Mouse (Mus musculus): ENCODE data around the gene Bcar1. TPM values are rescaled to one million over a fixed set of nuclear protein-coding genes. Genes with fewer than 3 reads are reported as not detected.

Gene Bcar1
- polyA plus RNA-seq, 1 experiment: not detected

- Histone ChIP-seq H3K4me1 (ENCODE audit: control insufficient read depth, insufficient read depth, low read length) (peaks cover 5% of the 10 kb centered on the region), H3K4me3 (ENCODE audit: insufficient read depth, low read depth, low read length) (no peak overlapping the region), H3K27ac (ENCODE audit: insufficient read depth, low read depth, low read length) (no peak overlapping the region)
- WGBS: 94% methylated on average over 9 of the region's 9 CpGs
- TF ChIP-seq POLR2A (IDR thresholded peaks at IDR 0.05; ENCODE audit: insufficient read depth, low read depth, low read length) (no peak), CTCF (IDR thresholded peaks at IDR 0.05; ENCODE audit: insufficient read depth, low read depth, low read length) (no peak)
Measured at GRCm38 (mm10) chr8:111772083-111772482, 28.5 kb upstream of the Bcar1 start.

- Histone ChIP-seq H3K4me1 (ENCODE audit: control insufficient read depth, insufficient read depth, low read length) (peaks cover 5% of the 10 kb centered on the region), H3K4me3 (ENCODE audit: insufficient read depth, low read depth, low read length) (no peak overlapping the region), H3K27ac (ENCODE audit: insufficient read depth, low read depth, low read length) (no peak overlapping the region)
- 95% methylated on average over 6 of the region's 6 CpGs for WGBS
- no peak for TF ChIP-seq CTCF (IDR thresholded peaks at IDR 0.05; ENCODE audit: insufficient read depth, low read depth, low read length)
- TF ChIP-seq POLR2A (IDR thresholded peaks at IDR 0.05; ENCODE audit: insufficient read depth, low read depth, low read length): no peak
Measured at GRCm38 (mm10) chr8:111771625-111772020, 28.0 kb upstream of the Bcar1 start.

GRCm38 (mm10) chr8:111770958-111771624 lies 27.5 kb upstream of the Bcar1 start:
- Histone ChIP-seq H3K27ac (ENCODE audit: insufficient read depth, low read depth, low read length) (no peak overlapping the region), H3K4me1 (ENCODE audit: control insufficient read depth, insufficient read depth, low read length) (peaks cover 5% of the 10 kb centered on the region), H3K4me3 (ENCODE audit: insufficient read depth, low read depth, low read length) (no peak overlapping the region)
- 97% methylated on average over 5 of the region's 5 CpGs for WGBS
- no peak for TF ChIP-seq POLR2A (IDR thresholded peaks at IDR 0.05; ENCODE audit: insufficient read depth, low read depth, low read length)
- no peak for TF ChIP-seq CTCF (IDR thresholded peaks at IDR 0.05; ENCODE audit: insufficient read depth, low read depth, low read length)

DNA sequence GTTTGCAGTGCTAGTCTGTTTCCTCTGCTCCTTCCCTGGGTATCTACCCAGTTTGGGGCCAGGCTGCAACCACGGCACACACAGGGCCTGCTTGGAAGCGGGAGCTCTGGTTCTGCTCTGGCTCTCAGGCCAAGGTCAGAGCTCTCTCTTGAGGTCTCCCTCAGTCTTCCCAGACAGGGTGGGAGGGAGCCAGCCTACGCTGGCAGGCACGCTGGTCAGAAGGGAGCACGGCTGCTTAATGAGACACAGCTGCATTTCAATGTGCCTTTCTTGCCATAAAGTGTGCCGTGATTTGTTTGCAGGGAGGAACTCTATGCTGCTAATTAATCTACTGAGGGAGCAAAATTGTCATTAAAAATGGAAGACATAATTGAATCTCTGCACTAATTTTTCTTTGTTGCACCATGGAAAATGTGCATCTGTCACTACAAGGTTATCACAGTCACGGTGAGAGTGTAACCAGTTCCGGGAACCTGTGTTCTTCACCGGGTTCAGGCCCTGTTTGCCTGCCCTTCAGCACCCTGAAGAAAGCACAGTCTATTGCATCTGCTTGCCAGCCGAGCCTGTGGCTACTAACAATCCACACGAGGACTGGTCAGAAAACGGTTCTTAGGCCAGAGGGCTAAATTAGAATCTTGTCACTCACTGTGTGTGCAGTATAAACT lies 26.3 kb upstream of the Bcar1 start:
- Histone ChIP-seq H3K4me1 (ENCODE audit: control insufficient read depth, insufficient read depth, low read length) (peaks cover 5% of the 10 kb centered on the region), H3K27ac (ENCODE audit: insufficient read depth, low read depth, low read length) (no peak overlapping the region; the same call in 1 of the 2 replicates), H3K4me3 (ENCODE audit: insufficient read depth, low read depth, low read length) (no peak overlapping the region)
- 70% methylated on average over 12 of the region's 12 CpGs for WGBS
- TF ChIP-seq POLR2A (IDR thresholded peaks at IDR 0.05; ENCODE audit: insufficient read depth, low read depth, low read length): no peak
- no peak for TF ChIP-seq CTCF (IDR thresholded peaks at IDR 0.05; ENCODE audit: insufficient read depth, low read depth, low read length)

- no peak for TF ChIP-seq POLR2A (IDR thresholded peaks at IDR 0.05; ENCODE audit: insufficient read depth, low read depth, low read length)
- no peak for TF ChIP-seq CTCF (IDR thresholded peaks at IDR 0.05; ENCODE audit: insufficient read depth, low read depth, low read length)
- Histone ChIP-seq H3K4me3 (ENCODE audit: insufficient read depth, low read depth, low read length) (no peak overlapping the region), H3K4me1 (ENCODE audit: control insufficient read depth, insufficient read depth, low read length) (peaks cover 5% of the 10 kb centered on the region), H3K27ac (ENCODE audit: insufficient read depth, low read depth, low read length) (no peak overlapping the region; the same call in 1 of the 2 replicates)
- 90% methylated on average over 15 of the region's 15 CpGs for WGBS
Measured at GRCm38 (mm10) chr8:111769296-111769695, 25.7 kb upstream of the Bcar1 start.

- Histone ChIP-seq H3K27ac (ENCODE audit: insufficient read depth, low read depth, low read length) (no peak overlapping the region), H3K4me3 (ENCODE audit: insufficient read depth, low read depth, low read length) (no peak overlapping the region), H3K4me1 (ENCODE audit: control insufficient read depth, insufficient read depth, low read length) (peaks cover 5% of the 10 kb centered on the region)
- no peak for TF ChIP-seq POLR2A (IDR thresholded peaks at IDR 0.05; ENCODE audit: insufficient read depth, low read depth, low read length)
- 94% methylated on average over 6 of the region's 6 CpGs for WGBS
Measured at GRCm38 (mm10) chr8:111768651-111769050, 25.0 kb upstream of the Bcar1 start.

DNA sequence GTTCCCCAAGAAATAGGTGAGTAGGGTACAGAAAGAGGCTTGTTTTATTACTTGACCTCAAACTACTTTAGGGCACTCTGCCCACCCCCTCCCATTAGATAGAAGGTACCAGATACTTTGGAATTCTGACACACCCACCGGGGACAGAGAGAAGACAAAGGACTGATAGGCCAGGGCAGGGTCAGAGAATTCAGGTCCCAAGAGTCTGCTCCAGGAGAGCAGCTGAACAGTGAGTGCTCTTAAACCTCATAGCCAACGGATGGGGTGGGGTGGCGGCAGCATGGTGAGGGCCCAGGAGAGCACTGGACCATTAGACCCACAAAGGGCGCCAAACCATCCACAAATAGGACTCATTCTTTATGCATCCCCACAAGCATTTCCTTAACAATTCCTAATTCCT lies 22.0 kb upstream of the Bcar1 start:
- Histone ChIP-seq H3K4me3 (ENCODE audit: insufficient read depth, low read depth, low read length) (no peak overlapping the region), H3K27ac (ENCODE audit: insufficient read depth, low read depth, low read length) (no peak overlapping the region), H3K4me1 (ENCODE audit: control insufficient read depth, insufficient read depth, low read length) (peaks cover 5% of the 10 kb centered on the region)
- no peak for TF ChIP-seq POLR2A (IDR thresholded peaks at IDR 0.05; ENCODE audit: insufficient read depth, low read depth, low read length)
- TF ChIP-seq CTCF (IDR thresholded peaks at IDR 0.05; ENCODE audit: insufficient read depth, low read depth, low read length): no peak
- WGBS: 90% methylated on average over 4 of the region's 4 CpGs

GRCm38 (mm10) chr8:111765096-111765495 lies 21.5 kb upstream of the Bcar1 start:
- Histone ChIP-seq H3K4me3 (ENCODE audit: insufficient read depth, low read depth, low read length) (no peak overlapping the region), H3K4me1 (ENCODE audit: control insufficient read depth, insufficient read depth, low read length) (peaks cover 5% of the 10 kb centered on the region), H3K27ac (ENCODE audit: insufficient read depth, low read depth, low read length) (no peak overlapping the region)
- WGBS: 97% methylated on average over 9 of the region's 9 CpGs
- TF ChIP-seq POLR2A (IDR thresholded peaks at IDR 0.05; ENCODE audit: insufficient read depth, low read depth, low read length): no peak
- no peak for TF ChIP-seq CTCF (IDR thresholded peaks at IDR 0.05; ENCODE audit: insufficient read depth, low read depth, low read length)

DNA sequence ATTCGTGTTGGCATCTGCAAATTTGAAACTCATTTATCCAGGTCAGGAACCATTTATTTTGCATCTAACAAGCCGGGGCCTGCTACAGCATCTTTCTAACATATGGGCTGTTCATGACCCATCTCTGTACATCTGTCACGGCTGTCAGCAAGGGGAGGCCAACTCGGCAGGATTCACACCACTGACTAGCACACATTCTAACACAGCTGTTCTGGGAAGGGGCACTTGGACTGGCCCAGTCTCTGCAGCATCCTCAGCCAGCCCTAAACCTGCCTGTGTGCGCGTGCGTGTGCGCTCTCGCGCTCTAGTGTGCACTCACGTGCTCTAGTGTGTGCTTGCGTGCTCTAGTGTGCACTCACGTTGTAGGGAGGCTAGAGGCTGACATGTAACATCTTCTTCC lies 17.1 kb upstream of the Bcar1 start:
- H3K27ac ChIP-seq (ENCODE audit: insufficient read depth, low read depth, low read length): no peak overlapping the region
- 94% methylated on average over 13 of the region's 13 CpGs for WGBS
- H3K4me3 ChIP-seq (ENCODE audit: insufficient read depth, low read depth, low read length): no peak overlapping the region
- no peaks in the 10 kb centered on the region for H3K4me1 ChIP-seq (ENCODE audit: control insufficient read depth, insufficient read depth, low read length)
- no peak for TF ChIP-seq POLR2A (IDR thresholded peaks at IDR 0.05; ENCODE audit: insufficient read depth, low read depth, low read length)
- TF ChIP-seq CTCF (IDR thresholded peaks at IDR 0.05; ENCODE audit: insufficient read depth, low read depth, low read length): no peak

All from olfactory bulb, adult 2 months (tissue).